Mouse (Mus musculus): Measurements from ENCODE around the gene Stk35.

GRCm38 (mm10) chr2:129798410-129798809, 1.9 kb upstream of the Stk35 start:
- TF ChIP-seq GATA1 (IDR thresholded peaks at IDR 0.05; ENCODE audit: low read length) (no peak), TAL1 (IDR thresholded peaks at IDR 0.05; ENCODE audit: low read length) (no peak)

Measured in erythroblast, embryonic 14.5 days (primary cell).